Mouse (Mus musculus) heart, embryonic 14.5 days (tissue): ENCODE measurements at regions not wholly inside any gene's neighbourhood (a gene's known extent, or its start where the extent isn't known, plus 50 kb on each side); places are given as distances from the start of the nearest gene placed in this dataset.

Experiments used
- ATAC-seq: fragments of 200-750 bp; cut with Nextera tagmentation; 2 replicates; pipeline ENCODE4 v1.8.0; 2017; ENCODE audit warnings: low read depth, moderate TSS enrichment; ENCODE audit not compliant: insufficient number of reproducible peaks, insufficient read depth, low FRiP score
- H3K27ac ChIP-seq, 2 experiments: fragments of 200-500 bp in 1 of 2; fragments of 300-500 bp in 1 of 2; sonication (generic) in 1 of 2; replicated peaks in 1 of 2; 2 replicates each; pipeline ENCODE4 v1.5.1; 2012 to 2014; ENCODE audit warnings: low read depth in 2 of 2, low read length in 2 of 2, control low read depth in 1 of 2, mild to moderate bottlenecking in 1 of 2, mixed read lengths in 1 of 2; ENCODE audit not compliant: control insufficient read depth in 1 of 2, insufficient read depth in 1 of 2
- H3K27me3 ChIP-seq: fragments of 300-500 bp; sonication (generic); 2 replicates; pipeline ENCODE4 v1.6.1; 2014; ENCODE audit warnings: mild to moderate bottlenecking, low read length, control low read depth; ENCODE audit not compliant: control insufficient read depth, insufficient read depth
- H3K36me3 ChIP-seq: fragments of 300-500 bp; sonication (generic); 2 replicates; pipeline ENCODE4 v1.6.1; 2014; ENCODE audit warnings: mild to moderate bottlenecking, control low read depth, low read length, mixed read lengths; ENCODE audit not compliant: control insufficient read depth, insufficient read depth
- H3K4me1 ChIP-seq, 2 experiments: fragments of 200-500 bp in 1 of 2; fragments of 300-500 bp in 1 of 2; sonication (generic) in 1 of 2; 2 replicates each; pipeline ENCODE4 v1.6.1; 2012 to 2014; ENCODE audit warnings: low read length in 2 of 2, control low read depth in 1 of 2, mixed read lengths in 1 of 2; ENCODE audit not compliant: control insufficient read depth in 2 of 2, insufficient read depth in 2 of 2
- H3K4me2 ChIP-seq: fragments of 300-500 bp; sonication (generic); 2 replicates; pipeline ENCODE4 v1.6.1; 2014; ENCODE audit warnings: mild to moderate bottlenecking, low read length
- H3K4me3 ChIP-seq, 2 experiments: fragments of 200-500 bp in 1 of 2; fragments of 300-500 bp in 1 of 2; sonication (generic) in 1 of 2; 2 replicates each; pipeline ENCODE4 v1.5.1; 2012 to 2014; ENCODE audit warnings: low read length in 2 of 2, mild to moderate bottlenecking in 2 of 2, control low read depth in 1 of 2, low read depth in 1 of 2, moderate library complexity in 1 of 2; ENCODE audit not compliant: control insufficient read depth in 1 of 2, insufficient read depth in 1 of 2
- H3K9ac ChIP-seq: fragments of 300-500 bp; sonication (generic); 2 replicates; pipeline ENCODE4 v1.6.1; 2014; ENCODE audit warnings: mild to moderate bottlenecking, low read length
- H3K9me3 ChIP-seq: fragments of 300-500 bp; sonication (generic); 2 replicates; pipeline ENCODE4 v1.6.1; 2016; ENCODE audit warnings: low read length, control low read depth; ENCODE audit not compliant: control insufficient read depth
- WGBS: fragments of 180-500 bp; shearing (Covaris S2); extraction: QIAGEN DNeasy Blood & Tissue Kit; methylation state at CpG from one replicate; pipeline ENCODE4 v1.1.7; 2014; 5-methylcytosine and 5-hydroxymethylcytosine counted together

DNA sequence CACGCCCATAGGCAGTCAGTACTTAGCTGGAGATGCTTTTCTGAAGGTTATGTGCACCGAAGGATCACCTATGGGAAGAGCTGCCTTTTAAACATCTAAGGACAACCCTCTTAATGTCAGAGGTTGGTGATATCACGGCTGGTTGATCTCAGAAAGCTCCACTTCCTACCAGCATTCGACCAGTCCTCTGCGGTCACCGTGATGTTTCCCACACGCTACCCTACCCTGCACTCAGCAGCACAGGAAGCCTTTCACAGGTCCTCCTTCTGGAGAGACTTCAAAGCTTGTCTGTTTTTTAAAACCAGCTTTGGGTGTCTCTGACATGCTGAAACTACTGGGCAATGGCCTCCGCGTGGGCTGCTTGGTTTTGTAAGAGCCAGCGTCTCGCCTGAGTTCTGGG, 65.6 kb upstream of the Tiam2 start:
- H3K27me3 ChIP-seq: no peaks in the 10 kb centered on the region
- peaks cover 0 to 2% of the 10 kb centered on the region in 2 experiments; a peak in 1 of 4 replicates for H3K4me1 ChIP-seq
- peaks cover 6% of the 10 kb centered on the region for H3K36me3 ChIP-seq
- H3K27ac ChIP-seq: no peak overlapping the region
- H3K9ac ChIP-seq: no peak overlapping the region
- no peak overlapping the region for H3K4me3 ChIP-seq
- WGBS: 80% methylated on average over 11 of the region's 11 CpGs
- ATAC-seq: no peak
- H3K4me2 ChIP-seq: no peak overlapping the region
- H3K9me3 ChIP-seq: no peaks in the 10 kb centered on the region

DNA sequence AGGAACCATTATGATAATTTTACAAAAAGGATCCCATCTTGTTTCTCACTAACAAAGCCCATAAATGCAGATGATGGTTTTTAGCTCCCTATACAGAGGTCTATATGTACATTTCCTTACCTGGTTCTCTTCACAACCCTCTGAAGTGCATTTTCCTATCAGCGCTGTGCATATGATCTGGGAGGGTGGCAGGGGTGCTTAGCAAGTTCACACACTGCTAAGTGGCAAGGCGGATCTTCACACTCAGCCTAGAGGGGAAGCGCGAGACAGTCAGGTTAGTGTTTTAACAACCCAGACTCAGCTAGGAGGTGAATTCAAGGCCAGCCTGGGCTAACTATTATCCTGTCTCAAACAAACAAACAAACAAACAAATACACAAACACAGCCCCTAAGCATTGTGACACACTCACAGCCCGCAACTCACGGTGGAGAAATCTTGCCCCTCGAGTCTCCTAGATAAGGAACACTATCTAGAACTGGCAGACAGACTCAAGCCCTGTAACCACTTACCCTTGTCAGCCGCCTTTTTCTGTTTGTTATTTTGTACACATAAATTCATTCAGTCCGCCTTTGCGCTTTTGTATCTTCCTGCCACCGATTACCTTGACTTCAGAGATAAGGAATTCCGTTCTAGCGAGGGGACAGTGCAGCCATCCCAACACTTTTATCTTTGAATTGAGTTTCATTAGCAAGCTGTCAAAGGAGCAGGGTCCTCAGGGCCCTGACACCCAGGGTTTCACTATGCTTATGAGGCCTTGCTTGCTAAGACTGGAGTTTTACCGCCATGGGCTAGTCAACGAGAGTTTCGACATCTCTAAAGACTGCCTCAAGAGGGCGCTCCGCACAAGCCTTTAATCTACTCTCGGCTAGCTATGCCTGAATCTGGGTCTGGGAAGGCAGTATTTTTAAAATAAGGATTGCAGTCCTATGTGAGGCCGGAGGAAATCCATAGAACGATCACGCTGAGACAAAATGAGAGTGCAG, 53.0 kb upstream of the Tiam2 start:
- Histone ChIP-seq H3K27me3 (no peaks in the 10 kb centered on the region), H3K4me2 (no peak overlapping the region; the same call in 1 of the 2 replicates), H3K9ac (no peak overlapping the region), H3K4me1 (peaks cover 5% of the 10 kb centered on the region in 2 experiments; a peak in 2 of 4 replicates), H3K27ac (no peak overlapping the region), H3K9me3 (no peaks in the 10 kb centered on the region), H3K36me3 (no peaks in the 10 kb centered on the region), H3K4me3 (no peak overlapping the region)
- ATAC-seq: no peak
- WGBS: 27% methylated on average over 22 of the region's 22 CpGs

DNA sequence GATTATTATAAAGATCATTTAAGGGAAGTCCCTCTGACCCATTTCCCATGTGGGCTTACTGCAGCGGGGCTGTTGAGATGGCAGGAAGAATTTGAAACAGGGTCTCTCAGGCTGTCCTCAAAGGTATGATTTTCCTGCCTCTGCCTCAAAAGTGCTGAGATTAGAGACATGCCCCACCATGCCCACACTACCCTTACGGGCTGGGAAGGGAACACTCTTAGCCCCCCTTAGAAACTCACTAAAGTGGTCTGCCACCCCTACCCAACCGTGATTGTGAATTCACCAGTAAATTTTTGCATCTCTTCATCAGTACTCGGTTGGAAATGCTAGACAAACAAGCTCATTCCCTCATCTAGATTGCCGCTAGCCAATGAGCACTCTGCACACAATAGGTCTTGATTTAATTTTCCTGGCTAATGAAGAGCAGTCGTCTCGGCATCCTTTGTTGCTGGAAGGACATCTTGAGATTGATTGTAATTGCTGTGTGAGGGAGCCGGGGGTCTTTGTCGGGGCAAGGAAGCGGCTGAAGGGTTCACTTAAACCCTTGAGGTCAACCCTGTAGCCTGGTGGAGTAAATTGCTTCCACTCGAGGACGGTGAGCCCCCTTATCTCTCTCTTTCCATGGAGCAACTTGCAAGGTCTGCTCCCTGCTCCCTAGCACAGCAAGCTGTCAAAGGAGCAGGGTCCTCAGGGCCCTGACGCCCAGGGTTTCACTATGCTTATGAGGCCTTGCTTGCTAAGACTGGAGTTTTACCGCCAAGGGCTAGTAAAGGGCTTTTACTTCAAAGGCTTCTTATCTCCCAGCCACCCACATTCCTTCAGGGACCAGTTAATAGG, 51.7 kb upstream of the Tiam2 start:
- Histone ChIP-seq H3K4me2 (no peak overlapping the region; the same call in 1 of the 2 replicates), H3K4me3 (no peak overlapping the region), H3K9me3 (no peaks in the 10 kb centered on the region), H3K27ac (no peak overlapping the region), H3K27me3 (no peaks in the 10 kb centered on the region), H3K4me1 (peaks cover 5% of the 10 kb centered on the region in 2 experiments; a peak in 2 of 4 replicates), H3K9ac (no peak overlapping the region; the same call in 1 of the 2 replicates), H3K36me3 (no peaks in the 10 kb centered on the region)
- WGBS: 35% methylated on average over 14 of the region's 14 CpGs
- ATAC-seq: no peak
